Mouse (Mus musculus) testis, postnatal 14 days (tissue): ENCODE measurements around the gene Pi4kb.

Source experiments
- DNase-seq: peaks from one replicate; pipeline ENCODE4 v3.0.0; 2021; ENCODE audit warnings: low spot score

Pi4kb gene

DNA sequence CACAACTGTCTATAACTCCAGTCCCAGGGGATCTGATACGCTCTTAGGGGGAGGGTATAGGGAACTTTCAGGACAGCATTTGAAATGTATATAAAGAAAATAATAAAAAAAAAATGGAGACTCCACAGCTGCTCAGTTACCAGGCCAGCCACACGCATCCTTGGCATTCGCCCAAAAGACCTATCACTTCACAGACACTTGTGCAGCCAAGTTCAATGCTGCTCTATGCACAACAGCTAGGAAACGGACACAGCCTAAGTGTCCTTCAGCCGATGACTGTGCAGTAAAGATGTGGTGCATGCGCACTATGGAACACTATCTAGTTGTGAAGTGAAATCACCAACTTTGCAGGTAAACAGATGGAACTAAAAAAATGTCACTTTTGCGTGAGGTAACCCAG is 81.7 kb downstream of the Pi4kb start:
- no peak for DNase-seq
